Mouse (Mus musculus) CD4-positive, CD25-positive, alpha-beta regulatory T cell, adult 2 months (primary cell): ENCODE measurements around the gene Efhc1.
"Not testable (repeated sequence)": the region's sequence is repeated elsewhere in the genome, so short reads cannot be mapped to it uniquely, and the experiment has no call there.

Source experiments
- DNase-seq: peaks from one replicate; pipeline ENCODE4 v3.0.0-alpha.2; 2012; ENCODE audit warnings: low read depth, low spot score

The Efhc1 gene

DNA sequence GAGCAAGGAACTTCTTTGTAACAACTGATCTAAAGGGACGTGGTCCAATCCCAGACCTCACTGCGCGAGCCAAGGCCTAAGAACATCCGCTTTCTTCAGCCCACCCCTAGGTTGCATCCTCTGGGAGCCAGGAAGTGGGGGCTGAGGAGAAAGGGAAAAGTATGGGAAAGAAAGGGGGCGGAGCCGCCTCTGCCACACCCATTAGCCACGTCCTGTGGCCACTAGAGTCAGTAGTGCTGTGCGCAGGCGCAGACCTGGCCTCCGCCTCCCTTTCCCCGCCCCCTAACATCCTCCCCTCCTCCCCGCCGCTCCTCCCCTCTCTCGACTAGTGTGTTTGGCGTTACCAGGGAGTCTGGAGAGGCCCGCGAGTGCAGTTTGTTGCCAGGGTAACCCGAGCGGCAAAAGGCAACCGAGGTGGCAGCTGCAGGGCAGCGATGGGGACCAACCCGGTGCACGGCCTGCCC, at the start of gene Efhc1:
Gene Efhc1, plus strand, starts transcription at position 327 of the 464 bp plus-strand sequence.
- DNase-seq, result peak; percentile 92

GRCm38 (mm10) chr1:20905501-20906127, 45.8 kb upstream of the Efhc1 start:
- no peak for DNase-seq

GRCm38 (mm10) chr1:20906128-20906515, 45.3 kb upstream of the Efhc1 start:
- DNase-seq, result no peak

- no peak for DNase-seq
Observed at GRCm38 (mm10) chr1:20908541-20908940, 42.9 kb upstream of the Efhc1 start.

GRCm38 (mm10) chr1:20912115-20912514, 39.3 kb upstream of the Efhc1 start:
- peak; percentile 38 for DNase-seq

- peak; percentile 84 for DNase-seq
Observed at GRCm38 (mm10) chr1:20912527-20913171, 38.8 kb upstream of the Efhc1 start.

- no peak for DNase-seq
Observed at GRCm38 (mm10) chr1:20914769-20915168, 36.7 kb upstream of the Efhc1 start.

DNA sequence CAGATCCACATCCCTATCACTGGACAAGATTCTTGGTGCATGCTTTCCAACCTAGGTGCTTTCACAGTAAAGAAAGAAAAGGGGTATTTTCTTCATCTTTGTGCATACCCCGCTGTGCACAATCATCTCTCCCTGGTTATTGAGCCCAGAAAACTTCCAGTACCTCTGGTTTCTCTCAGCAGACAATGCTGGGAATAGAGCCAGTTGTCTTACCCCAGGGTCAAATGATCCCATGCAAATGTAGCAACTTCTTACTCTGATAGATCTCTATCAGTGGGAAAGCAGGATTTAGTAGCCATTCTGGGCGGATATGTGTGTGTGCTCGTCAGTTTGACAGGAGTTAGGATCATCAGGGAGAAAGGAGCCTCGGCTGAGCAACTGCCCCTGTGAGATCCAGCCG, 35.8 kb upstream of the Efhc1 start:
- no peak for DNase-seq

GRCm38 (mm10) chr1:20917496-20918050, 33.9 kb upstream of the Efhc1 start:
- DNase-seq, result no peak

- no peak for DNase-seq
Observed at GRCm38 (mm10) chr1:20919728-20920127, 31.7 kb upstream of the Efhc1 start.

DNA sequence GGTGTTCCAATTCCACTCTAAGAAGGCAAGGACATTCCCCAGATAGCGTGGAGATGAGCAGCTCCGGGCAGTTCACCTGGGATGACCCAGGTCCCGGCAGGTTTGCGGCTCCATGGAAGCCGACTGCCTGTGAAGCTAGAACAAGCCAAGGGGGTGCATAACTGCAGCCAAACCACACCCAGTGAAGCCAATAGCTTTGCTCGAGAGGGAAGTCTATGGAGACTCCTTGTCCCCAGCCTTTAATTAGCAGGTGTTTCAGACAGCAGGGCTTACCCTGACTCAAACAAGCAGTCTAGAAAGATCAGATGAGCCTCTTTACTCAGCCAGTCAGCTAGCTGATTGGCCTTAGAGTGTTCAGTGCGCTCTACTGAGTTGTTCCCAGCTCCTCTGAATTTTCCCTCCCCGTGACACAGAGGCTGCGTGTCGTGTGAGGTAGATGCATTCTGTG, 30.3 kb upstream of the Efhc1 start:
- DNase-seq, result no peak

- DNase-seq, result no peak
Observed at GRCm38 (mm10) chr1:20922612-20923399, 28.6 kb upstream of the Efhc1 start.

- DNase-seq, result not testable (repeated sequence)
Observed at GRCm38 (mm10) chr1:20925324-20925723, 26.1 kb upstream of the Efhc1 start.

DNA sequence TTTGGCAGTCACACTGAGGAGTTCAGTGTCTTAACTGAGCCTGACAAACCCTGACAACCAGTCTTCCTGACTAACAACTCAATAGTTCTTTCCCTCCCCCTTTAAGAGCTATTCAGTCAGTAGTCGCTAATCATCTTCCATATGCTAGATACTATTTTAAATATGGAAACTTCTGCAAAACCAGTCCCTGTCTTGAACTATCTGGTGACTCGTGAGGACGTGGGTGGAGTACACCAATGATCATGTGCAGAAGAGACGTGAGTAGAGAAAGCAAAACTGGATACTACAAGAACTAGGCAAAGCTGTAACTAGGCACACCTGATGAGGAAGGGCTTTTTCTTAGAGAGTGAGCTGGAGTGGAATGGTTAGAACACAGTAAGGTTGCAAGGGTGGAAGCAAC, 25.5 kb upstream of the Efhc1 start:
- peak; percentile 31 for DNase-seq

GRCm38 (mm10) chr1:20926376-20926775, 25.1 kb upstream of the Efhc1 start:
- no peak for DNase-seq

- DNase-seq, result no peak
Observed at GRCm38 (mm10) chr1:20928487-20928886, 22.9 kb upstream of the Efhc1 start.

DNA sequence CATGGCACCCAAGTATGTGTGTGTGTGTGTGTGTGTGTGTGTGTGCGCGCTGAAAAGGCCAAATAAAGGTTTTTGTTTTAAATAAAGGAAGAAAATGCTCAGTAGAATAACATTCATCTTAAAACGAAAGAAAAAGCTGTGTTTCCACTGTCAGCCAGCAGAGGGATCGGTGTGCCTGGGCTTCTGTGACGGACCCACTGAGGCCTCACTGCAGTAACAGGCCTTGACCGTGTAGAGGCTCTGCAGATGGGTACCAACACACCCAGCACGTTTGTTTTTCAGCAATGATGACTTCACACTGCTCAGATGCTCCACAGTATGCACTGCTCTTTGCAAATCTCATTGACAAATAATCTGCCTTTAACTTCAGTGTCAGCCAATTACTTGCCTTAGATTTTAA, 18.0 kb upstream of the Efhc1 start:
- peak; percentile 83 for DNase-seq

DNA sequence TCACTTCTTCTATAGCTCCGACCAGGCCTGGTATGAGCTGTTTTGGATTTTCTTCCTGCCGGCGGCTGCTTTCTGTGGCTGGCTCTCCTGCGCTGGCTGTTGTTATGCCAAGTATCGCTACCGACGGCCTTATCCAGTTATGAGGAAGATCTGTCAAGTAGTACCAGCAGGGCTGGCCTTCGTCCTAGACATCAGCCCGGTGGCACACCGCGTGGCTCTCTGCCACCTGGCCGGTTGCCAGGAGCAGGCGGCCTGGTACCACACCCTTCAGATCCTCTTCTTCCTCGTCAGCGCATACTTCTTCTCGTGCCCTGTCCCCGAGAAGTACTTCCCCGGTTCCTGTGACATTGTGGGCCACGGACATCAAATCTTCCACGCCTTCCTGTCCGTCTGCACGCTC, 16.3 kb upstream of the Efhc1 start:
- no peak for DNase-seq

DNA sequence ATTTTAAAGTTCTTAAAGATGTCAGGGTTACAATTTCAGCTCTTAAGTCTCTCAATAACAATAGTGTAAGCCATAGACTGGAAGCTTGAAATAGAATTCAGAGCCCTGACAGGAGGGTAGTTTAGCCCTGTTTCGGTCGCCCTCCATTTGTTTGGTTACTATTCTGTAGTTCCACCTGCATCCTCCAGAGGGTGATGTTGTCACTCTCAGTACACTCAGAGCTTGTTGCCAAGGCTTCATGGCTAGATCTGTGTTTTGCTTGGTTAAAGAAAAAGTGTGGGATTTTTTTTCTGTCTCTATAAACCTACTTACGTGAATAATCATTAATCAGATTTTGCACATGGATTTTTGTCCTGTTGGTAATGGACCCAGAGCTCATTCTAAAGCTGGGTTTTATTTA, 12.4 kb upstream of the Efhc1 start:
- peak; percentile 86 for DNase-seq

DNA sequence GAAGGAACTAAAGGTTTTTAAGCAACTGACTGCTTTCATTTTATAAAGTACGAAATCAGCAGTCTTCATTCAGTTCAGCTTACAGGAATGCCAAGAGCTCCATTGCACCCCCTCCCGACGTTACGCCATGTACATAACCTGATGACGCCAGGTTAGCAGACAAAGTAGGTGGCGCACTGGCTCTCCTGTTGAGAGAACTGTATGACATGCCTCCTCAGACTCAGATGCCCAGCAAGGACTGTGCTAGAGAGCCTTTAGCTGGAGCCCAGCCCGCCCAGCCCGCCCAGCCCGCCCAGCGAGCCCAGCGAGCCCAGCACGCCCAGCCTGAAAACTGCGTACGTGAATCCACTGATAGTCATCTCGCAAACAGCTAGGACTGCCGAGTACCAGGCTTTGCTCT, 11.3 kb upstream of the Efhc1 start:
- DNase-seq, result peak; percentile 41

DNA sequence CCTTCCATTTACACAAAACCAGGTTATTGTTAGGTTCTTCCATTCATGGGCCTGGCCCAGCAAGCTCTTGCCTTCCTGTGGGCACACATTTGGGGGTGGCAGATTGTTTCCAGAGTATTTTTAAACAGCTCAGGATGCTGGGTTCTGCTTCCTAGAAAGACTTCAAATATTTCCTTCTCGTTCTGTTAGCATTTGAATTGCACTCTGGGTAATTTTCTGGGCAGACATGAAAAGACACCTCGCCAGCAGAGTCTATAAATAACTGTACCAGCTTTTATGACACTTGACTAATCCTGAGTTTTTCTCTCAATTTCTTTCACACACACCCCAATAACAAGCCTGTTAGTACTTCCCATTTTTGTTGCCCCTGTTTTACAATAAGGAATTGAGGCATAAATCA, 10.1 kb upstream of the Efhc1 start:
- no peak for DNase-seq

DNA sequence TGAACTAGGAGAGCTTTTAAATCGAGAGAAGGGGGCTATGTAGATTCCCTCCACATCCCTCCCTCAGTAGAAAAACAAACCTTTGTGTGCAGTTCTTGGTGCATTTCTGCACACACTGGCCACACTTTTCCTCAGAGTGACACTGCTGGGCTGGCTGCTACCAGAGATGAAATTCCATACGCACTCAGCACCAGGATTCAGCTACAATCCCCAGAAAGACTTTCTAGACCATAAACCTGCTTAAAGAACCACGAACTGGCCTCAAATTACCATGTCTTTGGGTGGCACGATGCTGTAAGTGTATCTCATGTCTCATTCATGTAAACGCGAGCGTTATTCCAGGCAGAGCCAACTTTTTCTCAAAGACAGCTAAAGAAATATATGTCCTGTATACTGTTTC, 9.6 kb upstream of the Efhc1 start:
- no peak for DNase-seq
